Mouse (Mus musculus) adrenal gland, postnatal 36 days (tissue): ENCODE results near the gene Tmem189. TPM values are rescaled to one million over a fixed set of nuclear protein-coding genes. Genes with fewer than 3 reads are reported as not detected.
"Not testable (repeated sequence)": the region's sequence is repeated elsewhere in the genome, so short reads cannot be mapped to it uniquely, and the experiment has no call there.

Experiments
- DNase-seq, 2 experiments: peaks; one replicate each; pipeline ENCODE4 v3.0.0; 2021; ENCODE audit warnings: mixed read lengths in 1 of 2
- total RNA-seq, 2 experiments: library from RNA; stranded (reverse); gene quantifications; 2 replicates each; pipeline ENCODE4 v1.2.3; 2021

Tmem189 gene
- total RNA-seq, 2 experiments from 2014 or later: 27.2 to 34.3 TPM

DNA sequence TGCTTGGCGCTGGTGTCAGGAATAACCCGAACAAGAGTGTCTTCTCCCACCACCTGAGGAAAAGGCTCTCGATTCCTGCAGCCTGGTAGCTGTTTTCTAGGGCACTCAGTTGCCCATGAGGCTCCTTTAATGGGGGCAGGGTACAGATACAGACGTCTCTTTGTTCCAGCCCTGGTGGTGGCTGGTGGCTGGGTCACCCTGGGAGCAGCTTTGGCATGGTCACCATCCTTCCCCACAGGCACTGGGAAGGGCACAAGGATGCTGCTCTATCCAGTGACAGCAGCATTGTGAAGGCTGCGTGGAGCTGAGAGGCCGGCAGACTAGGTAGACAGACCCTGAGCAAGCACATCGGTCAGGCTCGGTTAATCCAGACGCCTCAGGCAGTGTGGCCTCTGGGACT, 38.0 kb downstream of the Tmem189 start:
- DNase-seq: no peak

DNA sequence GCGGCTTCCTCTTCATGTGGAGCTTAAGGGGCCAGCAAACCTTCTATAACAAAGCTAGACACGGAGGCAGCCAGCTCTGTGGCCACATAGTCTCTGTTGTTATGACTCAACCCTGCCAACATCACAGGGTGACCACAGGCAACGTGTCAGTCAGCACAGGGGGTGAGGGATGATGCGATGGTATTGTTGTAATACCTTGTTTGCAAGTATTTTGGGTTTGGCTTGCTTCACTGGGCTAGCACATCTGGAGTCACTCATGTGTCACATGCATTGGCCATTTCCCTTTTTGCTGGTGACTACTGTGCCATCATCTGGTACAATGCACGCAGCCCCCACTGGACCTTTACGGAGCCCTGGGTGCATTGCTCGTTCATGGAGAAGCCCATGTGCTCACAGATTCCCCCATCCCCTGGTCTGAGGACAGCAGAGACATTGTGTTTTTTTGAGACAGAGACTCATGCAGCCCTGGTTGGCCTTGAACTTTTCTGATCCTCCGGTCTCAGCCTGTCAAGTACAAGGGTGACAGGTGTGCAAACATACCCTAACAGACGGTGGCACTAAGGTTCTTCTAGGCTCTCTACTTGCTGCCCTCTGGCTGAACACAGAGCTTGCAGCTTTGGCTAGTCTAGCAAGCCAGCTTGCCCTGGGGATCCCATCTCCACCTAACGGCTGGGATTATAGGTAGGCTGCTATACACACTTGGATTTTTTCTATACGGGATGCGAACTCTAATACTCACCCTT, 40.2 kb downstream of the Tmem189 start:
- peak; percentile 31 to 43 for DNase-seq

DNA sequence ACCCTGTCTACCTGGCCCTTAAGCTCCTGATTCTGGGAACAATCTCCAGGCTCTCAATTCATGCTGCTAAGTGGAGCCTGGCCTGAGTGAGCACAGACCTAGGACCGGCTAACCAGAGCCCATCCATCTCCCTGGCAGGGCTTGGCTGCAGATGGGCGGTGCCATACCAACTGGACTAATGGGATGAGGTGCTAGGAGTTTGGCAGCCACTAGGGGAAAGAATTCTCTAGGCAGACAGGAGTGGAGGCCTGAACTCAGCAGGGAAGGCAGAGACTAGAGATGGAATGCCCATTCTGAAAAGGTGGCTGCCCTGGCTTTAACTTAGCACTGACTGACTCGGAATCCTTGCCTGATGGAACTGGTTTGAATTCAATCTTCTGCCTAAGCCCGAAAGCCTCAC, 43.2 kb downstream of the Tmem189 start:
- DNase-seq: no peak

DNA sequence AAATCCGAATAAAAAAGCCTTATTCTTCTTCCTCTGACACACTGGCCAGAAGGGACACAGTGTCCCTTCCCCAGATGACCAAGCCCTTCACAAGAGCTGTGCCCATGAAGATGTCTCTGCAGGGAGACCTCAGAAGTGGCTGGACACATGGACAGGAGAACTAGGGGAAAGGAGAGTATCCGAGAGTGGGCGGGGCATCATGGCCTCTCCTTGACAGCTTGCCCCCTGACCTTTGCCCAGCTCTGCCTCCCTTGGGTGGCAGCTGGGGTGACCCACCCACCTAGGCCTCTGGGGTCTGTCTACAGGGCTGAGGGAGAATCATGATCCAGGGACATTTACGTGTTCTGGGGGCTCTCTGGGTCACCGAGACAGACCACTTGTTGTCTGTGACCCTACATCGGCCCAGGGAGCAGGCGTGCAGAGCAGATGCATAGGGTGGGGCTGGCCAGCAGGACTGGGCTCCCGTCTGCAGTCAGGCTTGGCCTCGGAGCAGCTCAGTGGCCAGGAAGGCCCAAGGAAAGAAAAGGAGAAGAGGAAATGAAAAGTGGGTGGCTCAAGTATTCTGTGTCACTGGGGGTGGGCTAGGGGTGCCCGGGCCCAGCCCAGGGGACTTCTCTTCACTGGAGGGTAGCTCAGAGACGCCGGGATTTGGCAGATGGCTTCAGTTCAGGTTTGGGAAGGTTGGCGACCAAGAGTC, 46.1 kb downstream of the Tmem189 start:
- not testable (repeated sequence) for DNase-seq

DNA sequence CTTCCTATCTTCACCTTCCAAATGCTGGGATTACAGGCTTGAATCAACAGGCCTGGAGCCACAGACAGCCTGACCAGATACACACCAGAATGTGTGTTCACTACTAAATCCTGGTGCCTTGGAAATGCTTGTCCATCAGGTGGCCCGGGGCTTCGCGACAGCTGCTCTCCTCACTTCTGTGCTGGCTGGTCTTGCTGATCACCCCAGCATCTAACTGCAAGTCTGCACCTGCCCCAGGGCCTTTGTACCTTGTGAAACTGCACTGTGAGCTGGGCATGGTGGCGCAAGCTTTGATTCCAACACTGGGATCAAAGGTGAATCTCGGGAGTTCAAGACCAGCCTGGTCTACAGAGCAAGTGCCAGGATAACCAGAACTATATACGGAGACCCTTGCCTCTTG, 47.5 kb downstream of the Tmem189 start:
- no peak for DNase-seq

DNA sequence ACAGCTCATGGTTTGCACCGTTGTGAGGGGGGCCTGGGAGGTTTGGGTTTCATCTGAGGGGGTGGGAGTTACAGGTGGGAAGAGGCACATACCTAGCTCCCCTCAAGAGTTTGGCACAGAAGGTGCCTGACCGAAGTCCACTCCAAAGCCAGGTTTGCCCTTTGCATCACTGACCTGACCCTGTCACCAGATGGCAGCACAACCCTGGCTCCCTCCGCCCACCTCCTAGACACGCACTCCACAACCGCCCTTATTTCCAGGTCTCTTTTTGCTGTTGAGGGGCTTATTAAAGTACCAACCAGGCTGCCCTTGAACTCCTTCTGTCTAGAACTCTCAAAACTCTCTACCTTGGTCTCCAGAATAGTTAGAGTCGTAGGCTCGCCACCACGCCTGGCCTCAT, 48.3 kb downstream of the Tmem189 start:
- peak; percentile 65 to 78 for DNase-seq

DNA sequence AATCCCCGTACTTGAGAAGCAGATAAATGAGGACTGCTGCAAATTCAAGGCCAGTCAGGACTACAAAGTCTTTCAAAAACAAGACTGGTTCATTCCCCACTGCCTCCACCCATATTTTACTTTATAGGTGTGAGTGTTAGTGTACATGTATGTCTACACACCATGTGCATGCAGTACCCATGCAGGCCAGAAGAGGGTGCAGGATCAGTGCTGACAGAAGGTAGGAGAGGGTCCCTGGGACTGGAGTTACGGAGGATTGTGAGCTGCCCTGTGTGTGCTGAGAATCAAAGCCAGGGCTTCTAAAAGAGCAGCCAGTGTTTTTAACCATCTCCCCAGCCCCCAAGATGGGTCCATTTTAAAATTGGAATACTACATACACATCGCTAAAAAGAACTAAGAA, 49.3 kb downstream of the Tmem189 start:
- DNase-seq: no peak

DNA sequence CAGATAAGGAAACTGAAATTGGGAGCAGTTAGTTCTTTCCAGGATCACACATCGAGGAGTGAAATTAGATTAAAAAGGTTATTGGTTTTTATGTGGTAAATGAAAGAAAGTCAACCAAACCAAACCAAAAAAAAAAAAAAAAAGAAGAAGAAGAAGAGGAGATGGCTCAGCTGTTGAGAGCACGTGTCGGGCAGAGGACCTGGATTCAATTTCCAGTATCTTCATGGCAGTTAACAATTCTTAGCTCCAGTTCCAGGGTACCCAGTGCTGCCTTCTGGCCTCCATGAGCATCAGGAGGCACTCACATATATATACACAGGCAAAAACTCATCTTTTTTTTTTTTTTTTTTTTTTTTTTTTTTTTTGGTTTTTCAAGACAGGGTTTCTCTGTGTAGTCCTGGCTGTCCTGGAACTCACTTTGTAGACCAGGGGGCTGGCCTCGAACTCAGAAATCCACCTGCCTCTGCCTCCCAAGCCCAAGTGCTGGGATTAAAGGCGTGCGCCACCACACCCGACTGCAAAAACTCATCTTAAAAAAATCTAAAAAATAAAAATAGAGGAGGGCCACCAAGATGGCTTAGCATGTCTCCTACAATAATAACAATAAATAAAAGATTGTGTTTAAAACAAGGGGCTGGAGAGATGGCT, 54.6 kb downstream of the Tmem189 start:
- DNase-seq: no peak

DNA sequence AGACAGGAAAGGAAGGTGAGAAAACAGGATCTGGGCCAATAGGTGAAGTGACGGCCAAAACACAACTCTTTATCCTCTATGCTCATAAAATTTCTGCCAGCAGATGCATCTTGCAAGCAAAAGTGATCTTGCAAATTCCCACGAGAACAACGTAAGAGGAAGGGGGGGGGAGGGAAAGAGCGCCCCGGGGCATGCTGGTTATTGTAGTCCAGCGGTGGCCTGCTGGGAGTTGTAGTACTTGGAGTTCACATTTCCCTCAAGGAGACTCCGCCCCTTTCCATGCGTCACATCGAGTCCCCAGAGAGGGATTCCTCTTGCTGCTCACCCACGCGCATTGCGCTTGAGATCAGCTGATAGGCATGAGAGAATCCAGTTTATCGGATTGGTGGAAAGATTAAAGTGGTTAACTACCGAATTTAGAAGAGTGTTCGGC, 55.3 kb downstream of the Tmem189 start:
- peak; percentile 95 to 96 for DNase-seq

DNA sequence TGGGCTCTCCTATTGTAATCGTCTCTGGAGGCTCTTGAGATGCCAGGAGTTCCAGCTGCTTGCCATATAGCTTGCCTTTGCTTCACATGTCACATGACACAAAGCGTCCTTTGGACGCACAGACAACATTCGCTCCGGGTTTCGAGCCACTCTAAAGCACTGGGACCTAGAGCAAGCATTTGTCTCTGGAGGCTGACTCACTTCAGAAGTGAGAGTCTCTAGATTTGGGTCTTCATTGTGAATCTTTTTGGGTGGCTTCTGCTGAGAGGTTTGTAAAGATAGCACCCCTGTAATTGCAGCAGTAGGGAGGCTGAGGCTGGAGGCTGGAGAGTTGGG, 56.1 kb downstream of the Tmem189 start:
- no peak for DNase-seq

DNA sequence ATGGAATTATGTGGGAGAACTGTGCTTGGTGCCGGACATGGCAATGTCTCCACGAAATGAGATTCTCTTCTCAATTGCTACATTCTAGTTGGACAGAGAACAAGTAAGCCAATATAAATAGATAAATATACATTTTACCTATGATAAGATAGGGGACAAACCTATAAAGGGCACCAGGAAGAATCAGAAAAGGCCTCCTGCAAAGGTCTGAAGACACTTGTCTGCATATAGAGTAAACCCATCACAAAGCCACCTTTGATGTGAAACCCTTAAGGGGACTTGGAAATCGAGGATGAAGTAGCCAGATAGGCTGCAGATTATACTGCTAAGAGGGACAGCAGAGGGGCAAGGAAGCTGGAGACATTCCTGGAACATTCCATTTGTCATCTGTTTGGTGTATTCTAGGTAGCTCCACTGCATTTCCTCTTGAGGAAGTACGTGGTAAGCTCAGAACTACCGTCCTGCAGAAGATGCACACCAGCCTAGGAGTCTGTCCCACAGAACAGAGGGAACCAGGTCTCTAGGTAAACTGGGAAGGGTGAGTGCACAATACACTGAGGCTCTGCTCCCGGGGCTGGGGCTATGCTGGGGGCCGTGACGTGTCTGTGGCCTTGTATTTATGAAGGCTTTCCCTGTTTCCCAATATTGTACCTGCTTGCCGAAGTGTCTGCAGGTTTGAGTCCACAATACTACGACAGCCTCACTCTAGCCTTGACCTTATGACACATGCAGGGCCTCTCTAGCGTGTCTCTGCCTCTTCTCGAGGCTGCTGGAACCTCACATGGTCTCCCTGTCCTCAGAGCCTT, 56.7 kb downstream of the Tmem189 start:
- DNase-seq: no peak

DNA sequence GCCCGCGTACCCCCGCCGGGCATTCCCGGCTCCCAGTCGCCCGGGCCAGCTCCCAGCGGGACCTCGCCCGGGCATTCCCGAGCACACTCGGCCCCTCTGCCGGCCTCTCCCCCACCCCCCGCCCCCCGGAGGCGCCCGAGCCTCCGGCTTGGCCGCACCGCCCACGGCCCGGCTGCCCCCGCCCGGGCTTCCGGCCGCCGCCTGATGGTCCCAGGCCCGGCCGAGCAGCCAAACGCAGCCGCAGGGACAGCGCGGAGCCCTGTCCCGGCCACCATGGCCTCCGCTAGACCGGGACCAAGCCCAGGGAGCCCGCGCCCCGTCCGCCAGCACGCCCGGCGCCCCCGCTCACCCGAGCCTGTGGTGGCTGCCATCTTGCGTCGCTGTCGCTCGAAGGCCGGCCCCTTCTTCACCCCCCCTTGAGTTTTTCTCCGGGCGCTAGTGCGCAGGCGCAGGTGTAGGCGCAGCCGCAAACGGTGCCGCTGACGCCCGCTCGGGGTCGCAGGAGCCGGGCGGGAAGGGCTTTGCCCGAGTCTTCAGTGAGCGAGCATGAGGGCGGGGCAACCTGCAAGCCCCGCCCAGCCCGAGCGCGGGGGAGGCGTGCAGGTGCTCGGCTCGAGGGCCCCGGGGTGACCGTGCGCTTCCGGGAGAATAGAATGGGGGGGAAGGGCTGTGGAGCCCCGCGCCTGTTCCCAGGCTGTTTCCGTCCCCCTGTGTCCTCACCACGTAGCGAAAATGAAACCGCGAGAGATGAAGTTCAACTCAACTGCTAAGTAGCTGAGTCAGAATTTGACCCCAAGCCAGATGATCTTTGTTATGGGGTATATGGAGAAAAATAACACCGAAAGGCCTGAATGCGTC, 57.8 kb downstream of the Tmem189 start, which contains the start of gene Ube2v1:
TSS of gene Ube2v1 (minus strand) at position 505 of the 858 bp plus-strand sequence.
- DNase-seq: peak; percentile 97 to 98

DNA sequence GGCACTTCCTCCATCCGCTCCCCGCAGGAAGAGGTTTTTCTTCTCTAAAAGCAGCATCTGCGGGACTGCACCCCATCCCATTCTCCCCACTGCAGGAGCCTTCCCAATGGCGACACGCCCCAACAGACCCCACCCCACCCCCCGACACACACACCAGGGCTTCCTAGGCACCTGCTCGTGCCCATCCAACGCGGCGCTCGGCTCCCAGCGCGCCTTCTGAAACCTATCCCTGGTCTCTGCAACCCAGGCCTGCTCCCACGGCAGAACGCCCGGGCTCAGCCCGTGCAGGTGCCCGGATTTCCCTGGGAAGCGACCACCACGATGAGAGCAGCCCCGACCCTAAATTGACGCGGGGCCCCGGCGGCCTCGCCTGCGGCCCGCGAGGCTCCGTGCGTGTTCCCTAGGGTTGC, 58.4 kb downstream of the Tmem189 start:
- peak in 1 of 2 experiments; percentile 34 for DNase-seq

DNA sequence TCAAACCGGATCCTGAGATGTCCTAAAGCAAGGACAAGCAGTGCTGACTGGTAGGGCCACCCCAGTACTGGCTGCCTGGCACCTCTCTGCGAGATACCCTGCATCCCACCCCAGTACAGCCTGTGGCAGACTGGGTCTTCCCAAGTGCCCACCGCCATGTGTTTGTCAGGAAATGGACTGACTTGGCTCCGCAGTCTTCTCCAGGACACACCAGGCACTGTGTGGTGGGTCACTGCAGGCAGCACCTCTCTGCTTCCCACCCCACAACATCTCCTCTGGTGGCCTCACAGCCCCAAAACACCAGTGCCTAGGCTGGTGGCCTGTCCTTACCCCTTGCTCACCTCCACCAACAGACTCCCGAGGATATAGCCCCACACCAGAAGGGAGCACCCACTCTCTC, 59.2 kb downstream of the Tmem189 start:
- no peak for DNase-seq

DNA sequence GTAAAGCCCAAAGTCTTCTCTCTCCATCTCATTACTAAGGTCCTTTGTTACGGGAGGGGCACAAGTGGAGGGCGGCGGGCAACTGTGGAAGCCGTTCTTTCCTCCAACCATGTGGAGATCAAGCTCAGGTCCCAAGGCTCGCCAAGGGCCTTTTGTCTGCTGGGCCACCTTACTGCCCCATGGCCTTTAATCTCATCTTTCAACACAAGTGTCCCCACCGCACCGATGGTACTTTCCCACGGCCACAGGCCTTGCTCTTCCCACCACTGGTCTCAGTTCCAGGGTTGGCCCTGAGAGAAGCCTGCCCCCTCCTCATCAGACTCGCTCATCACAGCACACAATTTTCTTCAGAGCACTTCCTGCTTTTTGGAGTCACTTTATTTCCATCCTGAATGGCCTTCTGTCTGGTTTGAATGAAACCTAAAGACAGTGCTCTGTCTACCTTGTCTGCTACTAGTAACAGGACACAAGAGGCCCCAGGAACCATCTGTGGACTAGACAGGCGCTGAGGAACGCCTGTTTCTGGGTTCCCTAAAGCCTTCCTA, 59.9 kb downstream of the Tmem189 start:
- no peak for DNase-seq

DNA sequence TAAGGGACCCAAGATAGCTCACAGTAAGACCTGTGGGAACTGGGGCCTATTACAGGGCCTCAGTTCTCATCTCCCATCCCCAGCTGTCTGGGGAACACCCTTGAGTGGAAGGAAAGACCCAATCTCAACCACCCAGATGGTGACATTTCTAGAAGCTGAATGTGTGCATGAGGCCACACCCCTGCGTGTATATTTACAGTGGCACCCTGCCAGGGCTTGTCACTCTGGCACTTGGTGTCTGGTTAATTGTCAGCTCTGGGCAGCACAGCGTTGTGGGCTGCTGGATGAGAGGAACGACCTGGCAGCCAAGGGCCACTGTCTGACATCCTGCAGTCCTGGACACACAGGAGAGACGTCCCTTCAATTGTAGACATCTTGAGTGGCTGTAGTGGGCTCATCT, 60.8 kb downstream of the Tmem189 start:
- DNase-seq: no peak

DNA sequence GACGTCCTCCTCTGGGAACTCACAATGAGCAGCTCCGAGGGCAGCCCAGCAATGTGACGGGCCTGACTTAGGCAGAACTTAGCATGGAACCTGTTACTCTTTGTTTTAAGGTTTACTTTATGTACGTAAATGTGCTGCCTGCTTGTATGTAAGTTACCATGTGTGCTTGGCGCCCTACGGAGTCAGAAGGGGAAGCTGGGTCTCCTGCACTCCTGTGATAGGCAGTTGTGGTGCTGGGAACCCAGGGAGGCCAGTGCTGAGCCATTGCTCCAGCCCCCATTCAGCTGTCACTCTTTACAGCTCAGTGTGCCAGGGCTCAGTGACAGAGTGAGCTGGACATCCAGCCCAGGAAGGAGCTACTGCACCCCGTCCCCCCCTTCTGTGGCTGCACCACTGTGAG, 62.6 kb downstream of the Tmem189 start:
- DNase-seq: no peak

DNA sequence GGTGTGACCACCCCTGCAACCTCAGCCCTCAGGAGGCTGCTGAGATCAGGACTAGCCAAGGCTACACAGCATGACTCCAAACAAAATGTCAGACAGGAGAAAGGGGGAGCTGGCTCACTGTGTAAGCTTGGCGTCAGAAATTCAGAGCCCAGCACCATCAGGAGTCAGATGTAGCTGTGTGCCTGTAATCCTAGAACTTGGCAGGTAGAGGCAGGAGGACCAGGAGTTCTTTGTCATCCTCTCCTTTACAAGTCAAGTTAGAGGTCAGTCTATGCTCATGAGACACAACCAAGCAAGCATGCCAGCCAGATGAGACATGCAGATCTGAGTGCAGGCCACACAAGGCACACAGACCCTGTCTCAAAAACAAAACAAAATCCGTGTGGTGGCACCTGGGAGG, 64.0 kb downstream of the Tmem189 start:
- DNase-seq: no peak

DNA sequence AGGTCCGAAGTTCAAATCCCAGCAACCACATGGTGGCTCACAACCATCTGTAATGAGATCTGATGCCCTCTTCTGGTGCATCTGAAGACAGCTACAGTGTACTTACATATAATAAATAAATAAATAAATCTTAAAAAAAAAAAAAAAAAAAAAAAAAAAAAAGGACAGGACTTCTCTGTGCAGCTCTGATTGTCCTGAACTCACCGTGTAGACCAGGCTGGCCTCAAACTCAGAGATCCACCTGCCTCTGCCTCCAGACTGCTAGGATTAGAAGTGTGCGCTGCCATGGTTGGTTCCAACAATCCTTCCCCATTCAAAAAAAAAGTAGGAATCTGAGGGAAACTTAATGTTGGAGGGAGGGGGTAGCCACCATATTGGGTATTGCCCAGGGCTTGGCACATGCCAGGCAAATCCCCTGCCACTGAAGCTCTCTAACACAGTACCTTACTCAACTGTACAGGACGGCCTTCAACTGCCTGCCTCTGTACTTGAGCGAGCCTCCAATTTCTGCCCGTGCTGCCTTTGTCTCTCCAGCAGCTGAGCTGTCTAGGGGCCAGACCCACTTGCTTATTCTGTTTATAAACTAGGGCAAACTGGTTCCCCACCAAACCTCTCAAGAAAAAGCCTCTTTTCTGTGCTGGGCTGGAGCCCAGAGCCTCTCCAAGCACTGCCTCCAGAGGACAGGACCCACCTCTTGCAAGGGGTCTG, 65.1 kb downstream of the Tmem189 start:
- no peak for DNase-seq

DNA sequence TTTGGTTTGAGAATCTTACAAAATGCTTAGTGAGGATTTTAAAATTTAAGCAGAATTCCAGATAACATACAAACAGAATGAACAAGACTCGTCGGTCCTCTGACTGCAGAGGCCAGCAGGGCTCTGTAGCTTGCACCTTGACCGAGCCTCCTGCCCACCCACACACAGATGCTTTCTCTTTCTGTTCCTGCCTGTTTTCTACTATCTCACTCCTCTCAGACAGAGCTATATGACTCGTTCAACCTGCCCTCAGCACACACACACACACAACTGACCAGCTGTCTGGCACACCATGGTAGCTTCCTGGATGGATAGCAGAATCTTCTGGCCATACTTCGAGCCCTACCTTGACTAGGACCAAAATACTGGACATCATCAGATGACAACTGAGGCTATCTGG, 66.7 kb downstream of the Tmem189 start:
- no peak for DNase-seq
